In genomic region chr3:27371725-27372650, GRCm38 (mm10) we compare ENCODE assay signal across 9 mouse cellular contexts. TPM values are rescaled to one million over a fixed set of nuclear protein-coding genes. Genes with fewer than 3 reads are reported as not detected.
DNase-seq lines count a peak whose midpoint lies in the region; ATAC-seq and TF ChIP-seq lines count a peak whose summit lies in the region.
"Had no signal": no experiment of that assay in that cellular context is flagged by ENCODE, and none has a peak within 500 bp of the region (broad histone marks: within the 10 kb centered on the region; RNA-seq: fewer than 3 reads in every experiment).

No protein-coding gene starts in this region.

- no peak for TF ChIP-seq POLR2A in ES-Bruce4 (IDR thresholded peaks at IDR 0.05; ENCODE audit: insufficient read depth, low read length)

- peaks cover 7% of the 10 kb centered on the region for H3K4me1 ChIP-seq in heart, embryonic 11.5 days (ENCODE audit: control insufficient read depth, insufficient read depth, low read length)
- H3K4me1 ChIP-seq in ES-Bruce4 (ENCODE audit: control insufficient read depth, insufficient read depth, low read length), result no peaks in the 10 kb centered on the region
- H3K4me1 ChIP-seq in forebrain, embryonic 14.5 days (ENCODE audit: control insufficient read depth, insufficient read depth, low read length), result peaks cover 7% of the 10 kb centered on the region
- peaks cover 15% of the 10 kb centered on the region for H3K4me1 ChIP-seq in midbrain, embryonic 12.5 days

- peaks cover 50% of the 10 kb centered on the region for H3K27me3 ChIP-seq in heart, embryonic 11.5 days (ENCODE audit: control insufficient read depth, insufficient read depth, low read length)
- H3K27me3 ChIP-seq in ES-Bruce4 (ENCODE audit: control insufficient read depth, insufficient read depth, low read length, poor library complexity, severe bottlenecking), result peaks cover 5% of the 10 kb centered on the region
- H3K27me3 ChIP-seq in forebrain, embryonic 14.5 days (replicated peaks; ENCODE audit: control insufficient read depth, insufficient read depth, low read length), result peaks cover 55% of the 10 kb centered on the region
- peaks cover 58% of the 10 kb centered on the region for H3K27me3 ChIP-seq in midbrain, embryonic 12.5 days
- H3K27me3 ChIP-seq: CH12.LX had no signal

- no peaks in the 10 kb centered on the region for H3K36me3 ChIP-seq in heart, embryonic 11.5 days (ENCODE audit: control insufficient read depth, insufficient read depth, low read length)
- no peaks in the 10 kb centered on the region for H3K36me3 ChIP-seq in ES-Bruce4 (ENCODE audit: control insufficient read depth, insufficient read depth, low read length, poor library complexity, severe bottlenecking)
- H3K36me3 ChIP-seq in forebrain, embryonic 14.5 days (ENCODE audit: control insufficient read depth, insufficient read depth, low read length), result no peaks in the 10 kb centered on the region
- no peaks in the 10 kb centered on the region for H3K36me3 ChIP-seq in midbrain, embryonic 12.5 days

- H3K4me2 ChIP-seq in heart, embryonic 11.5 days, result peak overlapping the region; percentile 51
- H3K4me2 ChIP-seq in forebrain, embryonic 14.5 days (ENCODE audit: low read length), result peak overlapping the region; percentile 76
- H3K4me2 ChIP-seq in midbrain, embryonic 12.5 days (replicated peaks), result peak overlapping the region; percentile 80

- no peak for DNase-seq in heart, adult 9 months (ENCODE audit: low spot score in 2 of 2)
- DNase-seq in forebrain, embryonic 14.5 days (ENCODE audit: low spot score), result peak; percentile 32
- no peak for DNase-seq in cerebellum, adult 8-10 months
- no peak for DNase-seq in urinary bladder, postnatal 36 days (ENCODE audit: low spot score in 2 of 2)
- DNase-seq in ovary, adult 18-20 months (ENCODE audit: low spot score), result no peak

- peak overlapping the region; percentile 22 for H3K4me3 ChIP-seq in heart, embryonic 11.5 days (ENCODE audit: low read depth, low read length)
- H3K4me3 ChIP-seq in ES-Bruce4 (ENCODE audit: low read depth, low read length), result peak overlapping the region; percentile 45
- peak overlapping the region; percentile 37 for H3K4me3 ChIP-seq in forebrain, embryonic 14.5 days (ENCODE audit: low read depth, low read length)
- peak overlapping the region; percentile 44 for H3K4me3 ChIP-seq in midbrain, embryonic 12.5 days

- H3K9me3 ChIP-seq in heart, embryonic 11.5 days (replicated peaks; ENCODE audit: control insufficient read depth, low read length), result no peaks in the 10 kb centered on the region
- no peaks in the 10 kb centered on the region for H3K9me3 ChIP-seq in ES-Bruce4 (replicated peaks; ENCODE audit: control insufficient read depth, insufficient read depth, low read length, poor library complexity, severe bottlenecking)
- no peaks in the 10 kb centered on the region for H3K9me3 ChIP-seq in forebrain, embryonic 14.5 days (replicated peaks; ENCODE audit: control insufficient read depth, low read length)
- no peaks in the 10 kb centered on the region for H3K9me3 ChIP-seq in midbrain, embryonic 12.5 days

- no peak for TF ChIP-seq EP300 in ES-Bruce4 (IDR thresholded peaks at IDR 0.05; ENCODE audit: insufficient read depth, low read depth, low read length)

- no peak for ATAC-seq in heart, embryonic 11.5 days (replicated peaks; ENCODE audit: insufficient number of reproducible peaks, low FRiP score, low TSS enrichment)
- ATAC-seq in forebrain, embryonic 14.5 days, result peak; percentile 57; the same call in 1 of the 2 replicates
- ATAC-seq in midbrain, embryonic 12.5 days (ENCODE audit: low FRiP score, low read depth), result peak; percentile 47

- 2% methylated on average over 76 of the region's 77 CpGs for WGBS in heart, embryonic 11.5 days (ENCODE audit: insufficient replicate concordance)
- 2% methylated on average over 62 of the region's 77 CpGs for WGBS in forebrain, embryonic 14.5 days
- WGBS in midbrain, embryonic 12.5 days, result under 1% methylated on average over 77 of the region's 77 CpGs

- no peak overlapping the region for H3K9ac ChIP-seq in heart, embryonic 11.5 days (ENCODE audit: low read depth, low read length)
- H3K9ac ChIP-seq in ES-Bruce4 (ENCODE audit: low read depth, poor library complexity, severe bottlenecking), result no peak overlapping the region
- H3K9ac ChIP-seq in forebrain, embryonic 14.5 days (ENCODE audit: low read length), result peak overlapping the region; percentile 41
- H3K9ac ChIP-seq in midbrain, embryonic 12.5 days (replicated peaks), result 0 out of 2 replicates have a peak overlapping the region, but pooled peaks have one; percentile 28

- TF ChIP-seq CTCF in ES-Bruce4 (IDR thresholded peaks at IDR 0.05; ENCODE audit: low read depth, low read length), result no peak

- no peak overlapping the region for H3K27ac ChIP-seq in heart, embryonic 11.5 days (ENCODE audit: low read depth, low read length)
- no peak overlapping the region for H3K27ac ChIP-seq in ES-Bruce4 (ENCODE audit: insufficient read depth, low read length)
- no peak overlapping the region for H3K27ac ChIP-seq in forebrain, embryonic 14.5 days (ENCODE audit: low read depth, low read length)
- H3K27ac ChIP-seq in midbrain, embryonic 12.5 days (replicated peaks), result no peak overlapping the region

RNA-seq across cellular contexts. Expression of gene Ghsr, which starts 0.8 kb away (rescaled TPM):
- polyA plus RNA-seq in heart, embryonic 11.5 days (2014; fragmentation: Nextera tagmentation; extraction: Ambion mirVana), result not detected in 2 replicates
- polyA plus RNA-seq in ES-Bruce4 (2011; ENCODE audit: insufficient read depth, insufficient read length, low read depth, missing spikeins), result not detected in 2 replicates
- not detected in 2 replicates for polyA plus RNA-seq in forebrain, embryonic 14.5 days (2014; fragmentation: Nextera tagmentation; extraction: Ambion mirVana)
- 0.14 TPM in 1 of 2 replicates, not detected in the other for polyA plus RNA-seq in midbrain, embryonic 12.5 days (2016; fragmentation: Nextera tagmentation; extraction: Ambion mirVana)

RNA-seq across cellular contexts. Expression of gene Tnfsf10, which starts 55.2 kb away (rescaled TPM):
- not detected in 2 replicates for polyA plus RNA-seq in heart, embryonic 11.5 days (2014; fragmentation: Nextera tagmentation; extraction: Ambion mirVana)
- not detected in 2 replicates for polyA plus RNA-seq in ES-Bruce4 (2011; ENCODE audit: insufficient read depth, insufficient read length, low read depth, missing spikeins)
- polyA plus RNA-seq in forebrain, embryonic 14.5 days (2014; fragmentation: Nextera tagmentation; extraction: Ambion mirVana), result 0.07 and 0.19 TPM in 2 replicates
- polyA plus RNA-seq in midbrain, embryonic 12.5 days (2016; fragmentation: Nextera tagmentation; extraction: Ambion mirVana), result not detected in 2 replicates

Comparison
In these comparisons a context has a peak if more than half of its experiments do, and no peak if none do; other contexts are left out.
1. H3K9ac ChIP-seq: peak in forebrain, embryonic 14.5 days (single experiment) and midbrain, embryonic 12.5 days (single experiment); none in heart, embryonic 11.5 days (single experiment) and ES-Bruce4 (single experiment).
2. Peak in every context shown above with its lines, with median percentiles within 50 percentile points of each other: H3K4me2 ChIP-seq and H3K4me3 ChIP-seq.